ENCODE assay signal across 15 mouse cellular contexts in genomic region chr9:24818511-24818910, GRCm38 (mm10).
"Had no signal": no experiment of that assay in that cellular context is flagged by ENCODE, and none has a peak within 500 bp of the region (broad histone marks: within the 10 kb centered on the region; RNA-seq: fewer than 3 reads in every experiment).

No protein-coding gene starts in this region.

- DNase-seq: gastrocnemius, postnatal 14 days; gastrocnemius, postnatal 36 days; heart, adult 11 months; heart, adult 2 months; heart, postnatal 14 days; heart, postnatal 36 days; kidney, adult 11 months; kidney, adult 8-10 months; kidney, postnatal 10 days; kidney, postnatal 25 days; kidney, postnatal 4 days; liver; liver, embryonic 13.5 days had no signal

- ATAC-seq: hindbrain, postnatal 0 days; intestine, embryonic 16.5 days had no signal
